Mouse (Mus musculus) spleen, postnatal 36 days (tissue): ENCODE measurements around the gene Cygb.
"Not testable (repeated sequence)": the region's sequence is repeated elsewhere in the genome, so short reads cannot be mapped to it uniquely, and the experiment has no call there.

Experiments used
- DNase-seq, 2 experiments: peaks; one replicate each; pipeline ENCODE4 v3.0.0; 2022; ENCODE audit warnings: low spot score in 2 of 2, mixed read lengths in 1 of 2

Gene Cygb

GRCm38 (mm10) chr11:116654255-116654821 is at the start of gene Cygb:
TSS of gene Cygb (minus strand) at chr11:116654313.
- DNase-seq: no peak

- DNase-seq: no peak
Observed at GRCm38 (mm10) chr11:116701377-116701841, 47.3 kb upstream of the Cygb start.

GRCm38 (mm10) chr11:116697521-116697920 is 43.4 kb upstream of the Cygb start:
- no peak for DNase-seq

- no peak for DNase-seq
Observed at GRCm38 (mm10) chr11:116696426-116696825, 42.3 kb upstream of the Cygb start.

GRCm38 (mm10) chr11:116695194-116695880 is 41.2 kb upstream of the Cygb start:
- DNase-seq: no peak

- DNase-seq: no peak
Observed at GRCm38 (mm10) chr11:116694250-116695193, 40.4 kb upstream of the Cygb start.

- DNase-seq: no peak
Observed at GRCm38 (mm10) chr11:116693899-116694249, 39.8 kb upstream of the Cygb start.

GRCm38 (mm10) chr11:116690701-116691575 is 36.8 kb upstream of the Cygb start:
- DNase-seq: no peak

GRCm38 (mm10) chr11:116689622-116690021 is 35.5 kb upstream of the Cygb start:
- DNase-seq: no peak

GRCm38 (mm10) chr11:116687897-116688296 is 33.8 kb upstream of the Cygb start:
- DNase-seq: peak in 1 of 2 experiments; percentile 17

- no peak for DNase-seq
Observed at GRCm38 (mm10) chr11:116685729-116686128, 31.6 kb upstream of the Cygb start.

- DNase-seq: no peak
Observed at GRCm38 (mm10) chr11:116683777-116684176, 29.7 kb upstream of the Cygb start.

GRCm38 (mm10) chr11:116682501-116683144 is 28.5 kb upstream of the Cygb start:
- peak in 1 of 2 experiments; percentile 21 for DNase-seq

GRCm38 (mm10) chr11:116681147-116681546 is 27.0 kb upstream of the Cygb start:
- no peak for DNase-seq

- DNase-seq: no peak
Observed at GRCm38 (mm10) chr11:116680321-116681091, 26.4 kb upstream of the Cygb start.

GRCm38 (mm10) chr11:116679148-116679547 is 25.0 kb upstream of the Cygb start:
- no peak for DNase-seq

- no peak for DNase-seq
Observed at GRCm38 (mm10) chr11:116677711-116678441, 23.8 kb upstream of the Cygb start.

- DNase-seq: no peak
Observed at GRCm38 (mm10) chr11:116676175-116676976, 22.3 kb upstream of the Cygb start.

GRCm38 (mm10) chr11:116675429-116675828 is 21.3 kb upstream of the Cygb start:
- not testable (repeated sequence) for DNase-seq
